Mouse (Mus musculus): ENCODE results near the gene Gm10382.
A peak's percentile ranks its signal among the peaks of the same experiment; 100 is the strongest.
"Not testable (repeated sequence)": the region's sequence is repeated elsewhere in the genome, so short reads cannot be mapped to it uniquely, and the experiment has no call there.

Gm10382 gene

GRCm38 (mm10) chr5:125393622-125394603, 4.8 kb downstream of the Gm10382 start:
- DNase-seq = peak; percentile 72

- DNase-seq = peak; percentile 38
Observed at GRCm38 (mm10) chr5:125395008-125395407, 5.9 kb downstream of the Gm10382 start.

GRCm38 (mm10) chr5:125400903-125401302, 11.8 kb downstream of the Gm10382 start:
- DNase-seq = no peak

- no peak for DNase-seq
Observed at GRCm38 (mm10) chr5:125402476-125402875, 13.4 kb downstream of the Gm10382 start.

- DNase-seq = no peak
Observed at GRCm38 (mm10) chr5:125402991-125403390, 13.9 kb downstream of the Gm10382 start.

GRCm38 (mm10) chr5:125403481-125404465, 14.7 kb downstream of the Gm10382 start:
- no peak for DNase-seq

GRCm38 (mm10) chr5:125404536-125404902, 15.4 kb downstream of the Gm10382 start:
- DNase-seq = no peak

- DNase-seq = peak; percentile 63
Observed at GRCm38 (mm10) chr5:125404903-125405545, 15.9 kb downstream of the Gm10382 start.

- DNase-seq = peak; percentile 82
Observed at GRCm38 (mm10) chr5:125405546-125406248, 16.6 kb downstream of the Gm10382 start.

- DNase-seq = peak; percentile 71
Observed at GRCm38 (mm10) chr5:125406322-125407016, 17.3 kb downstream of the Gm10382 start.

- DNase-seq = no peak
Observed at GRCm38 (mm10) chr5:125407020-125407830, 18.1 kb downstream of the Gm10382 start.

- DNase-seq = no peak
Observed at GRCm38 (mm10) chr5:125407910-125408575, 18.9 kb downstream of the Gm10382 start.

- DNase-seq = no peak
Observed at GRCm38 (mm10) chr5:125408842-125409241, 19.7 kb downstream of the Gm10382 start.

GRCm38 (mm10) chr5:125409348-125410090, 20.4 kb downstream of the Gm10382 start:
- DNase-seq = no peak

GRCm38 (mm10) chr5:125411972-125412530, 22.9 kb downstream of the Gm10382 start:
- DNase-seq = no peak

GRCm38 (mm10) chr5:125412536-125412935, 23.4 kb downstream of the Gm10382 start:
- not testable (repeated sequence) for DNase-seq

- no peak for DNase-seq
Observed at GRCm38 (mm10) chr5:125413763-125414162, 24.6 kb downstream of the Gm10382 start.

- no peak for DNase-seq
Observed at GRCm38 (mm10) chr5:125416183-125416582, 27.1 kb downstream of the Gm10382 start.

- peak; percentile 78 for DNase-seq
Observed at GRCm38 (mm10) chr5:125418636-125419035, 29.5 kb downstream of the Gm10382 start.

Data from cerebellum, adult 11-12 months (tissue).